Mouse (Mus musculus) bone marrow, adult 2 months (tissue): ENCODE measurements at regions not wholly inside any gene's neighbourhood (a gene's known extent, or its start where the extent isn't known, plus 50 kb on each side); places are given as distances from the start of the nearest gene placed in this dataset.

Source experiments
- CTCF ChIP-seq: fragments of 200-500 bp; IDR thresholded peaks from 2 replicates; pipeline ENCODE4 v1.5.1; 2011; ENCODE audit warnings: low read length, control low read depth; ENCODE audit not compliant: control insufficient read depth, insufficient read depth
- POLR2A ChIP-seq: fragments of 200-500 bp; IDR thresholded peaks from 2 replicates; pipeline ENCODE4 v1.6.1; 2011; ENCODE audit warnings: low read depth, mild to moderate bottlenecking, control low read depth, low read length, borderline replicate concordance; ENCODE audit not compliant: control insufficient read depth

DNA sequence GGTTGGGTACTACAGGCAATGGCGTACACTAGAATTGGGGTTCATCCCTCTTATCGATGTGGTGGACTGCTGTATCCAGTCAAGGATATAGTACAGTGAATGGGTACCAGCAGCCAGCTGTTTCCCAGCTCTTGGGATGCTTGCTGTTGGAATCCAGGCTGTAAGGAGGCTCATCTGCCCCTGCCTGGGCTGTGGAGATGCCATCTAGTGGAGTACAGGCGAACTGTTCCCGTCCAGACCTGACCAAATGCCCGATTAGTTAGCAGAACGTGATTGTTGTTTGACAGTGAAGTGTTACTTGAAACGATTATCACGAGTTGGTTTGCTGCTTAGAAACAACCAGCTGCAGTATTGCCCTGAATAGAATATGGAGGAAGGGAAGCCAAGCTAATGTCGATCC, 205.0 kb upstream of the Gadl1 start:
- TF ChIP-seq CTCF: peak; percentile 81
- no peak for TF ChIP-seq POLR2A
